Mouse (Mus musculus): ENCODE data around the gene Mknk2. TPM values are rescaled to one million over a fixed set of nuclear protein-coding genes. Genes with fewer than 3 reads are reported as not detected.

The Mknk2 gene
- total and polyA plus RNA-seq, 3 experiments, result 47.4 to 184 (median 87.1) TPM

DNA sequence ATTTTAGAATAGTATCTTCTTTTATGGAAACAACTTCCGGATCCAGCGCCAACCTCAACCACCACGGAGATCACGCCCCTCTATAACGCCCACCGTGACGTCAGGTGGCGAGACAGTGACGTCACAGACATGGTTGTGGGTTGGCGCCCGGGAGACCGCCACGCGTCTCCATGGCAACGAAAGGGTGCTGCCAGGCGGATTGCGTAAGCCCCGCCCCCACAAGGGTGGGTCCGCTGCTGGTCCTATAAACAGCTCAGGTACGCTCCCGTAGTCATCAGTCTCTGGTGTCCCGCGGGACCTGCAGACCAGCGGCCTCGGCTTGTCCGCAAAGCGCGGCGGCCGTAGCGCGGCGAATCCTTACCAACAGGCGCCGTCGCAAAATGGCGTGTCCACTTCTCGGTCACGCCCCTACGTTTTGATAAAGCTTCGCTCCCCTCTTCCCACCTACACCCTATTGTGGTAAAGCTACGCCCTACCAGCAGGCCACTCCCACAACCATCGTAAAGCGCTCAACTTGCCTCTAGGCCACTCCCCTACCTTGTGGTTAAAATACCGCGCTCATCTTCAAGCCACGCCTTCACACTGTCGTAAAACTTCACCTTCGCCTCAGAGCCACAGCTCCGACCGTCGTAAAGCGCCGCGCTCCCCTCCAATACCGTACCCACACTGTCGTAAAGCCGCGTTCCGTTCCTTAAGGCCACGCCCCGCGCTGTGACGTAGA is 55.8 kb downstream of the Mknk2 start:
- Histone ChIP-seq H3K4me1 (ENCODE audit: control insufficient read depth in 1 of 2, insufficient read depth in 2 of 2, low read length in 2 of 2) (peaks cover 0 to 18% of the 10 kb centered on the region in 2 experiments; a peak in 2 of 4 replicates), H3K9me3 (replicated peaks; ENCODE audit: insufficient read depth, low read length) (no peaks in the 10 kb centered on the region), H3K27ac (ENCODE audit: control insufficient read depth, low read depth, low read length) (peak overlapping the region; percentile 84), H3K9ac (ENCODE audit: control insufficient read depth, low read depth, low read length, poor library complexity, severe bottlenecking) (peak overlapping the region; percentile 68), H3K36me3 (ENCODE audit: control insufficient read depth in 1 of 2, insufficient read depth in 2 of 2, low read length in 2 of 2) (0 out of 4 replicates have a peak, but pooled peaks cover 0 to 2% of the 10 kb centered on the region in 2 experiments), H3K4me3 (ENCODE audit: control insufficient read depth in 1 of 2, insufficient read depth in 1 of 2, low read depth in 2 of 2, low read length in 2 of 2) (peak overlapping the region; percentile 70 to 83), H3K79me2 (ENCODE audit: control insufficient read depth, insufficient read depth, low read length, poor library complexity) (peaks cover 40% of the 10 kb centered on the region), H3K27me3 (ENCODE audit: control insufficient read depth in 1 of 2, insufficient read depth in 2 of 2, low read length in 2 of 2) (no peaks in the 10 kb centered on the region)
- peak; percentile 100 for DNase-seq (ENCODE audit: low read depth, low spot score)
- TF ChIP-seq ELF1 (IDR thresholded peaks at IDR 0.05; ENCODE audit: low read depth, low read length), result peak; percentile 88
- TF ChIP-seq NELFE (IDR thresholded peaks at IDR 0.05; ENCODE audit: low read depth, low read length), result peak; percentile 60
- no peak for TF ChIP-seq MAFK (IDR thresholded peaks at IDR 0.05; ENCODE audit: borderline replicate concordance, low read depth, low read length)
- no peak for TF ChIP-seq ZMIZ1 (IDR thresholded peaks at IDR 0.05; ENCODE audit: low read depth, low read length)
- TF ChIP-seq ZNF384 (IDR thresholded peaks at IDR 0.05; ENCODE audit: low read depth, low read length), result no peak
- TF ChIP-seq GATA1 (IDR thresholded peaks at IDR 0.05; ENCODE audit: low read depth, low read length), result 0 out of 2 replicates have a peak, but pooled peaks have one; percentile 3
- no peak for TF ChIP-seq TAL1 (IDR thresholded peaks at IDR 0.05; ENCODE audit: low read length)
- TF ChIP-seq MYC (IDR thresholded peaks at IDR 0.05; ENCODE audit: low read depth, low read length), result no peak; the same call in 1 of the 2 replicates
- no peak for TF ChIP-seq ZC3H11A (IDR thresholded peaks at IDR 0.05; ENCODE audit: low read depth, low read length)
- peak; percentile 58; the same call in 1 of the 2 replicates for TF ChIP-seq E2F4 (IDR thresholded peaks at IDR 0.05; ENCODE audit: borderline replicate concordance, low read depth, low read length)
- TF ChIP-seq TBP (IDR thresholded peaks at IDR 0.05; ENCODE audit: low read depth, low read length), result peak; percentile 82
- TF ChIP-seq KAT2A (conservative IDR thresholded peaks at IDR 0.05; ENCODE audit: low read depth, low read length), result peak; percentile 78
- no peak for TF ChIP-seq USF2 (IDR thresholded peaks at IDR 0.05; ENCODE audit: borderline replicate concordance in 1 of 2, insufficient read depth in 1 of 2, low read depth in 1 of 2, low read length in 2 of 2)
- no peak for TF ChIP-seq EP300 (IDR thresholded peaks at IDR 0.05; ENCODE audit: low read depth in 1 of 2, low read length in 2 of 2)
- TF ChIP-seq ZKSCAN1 (IDR thresholded peaks at IDR 0.05; ENCODE audit: low read depth, low read length), result no peak
- TF ChIP-seq MYB (IDR thresholded peaks at IDR 0.05; ENCODE audit: low read depth, low read length), result peak; percentile 44; the same call in 1 of the 2 replicates
- no peak for TF ChIP-seq CTCF (IDR thresholded peaks at IDR 0.05 in 2 of 3, conservative IDR thresholded peaks at IDR 0.05 in 1 of 3; ENCODE audit: control insufficient read depth in 1 of 3, insufficient read depth in 1 of 3, low read depth in 2 of 3, low read length in 3 of 3, poor library complexity in 1 of 3, severe bottlenecking in 1 of 3)
- peak; percentile 92 for TF ChIP-seq ETS1 (IDR thresholded peaks at IDR 0.05; ENCODE audit: low read depth, low read length)
- TF ChIP-seq GABPA (IDR thresholded peaks at IDR 0.05; ENCODE audit: low read depth, low read length), result peak; percentile 81; the same call in 1 of the 2 replicates
- TF ChIP-seq TCF12 (IDR thresholded peaks at IDR 0.05; ENCODE audit: low read depth, low read length), result peak; percentile 42; the same call in 1 of the 2 replicates
- TF ChIP-seq NRF1 (IDR thresholded peaks at IDR 0.05; ENCODE audit: insufficient read depth, low read depth, low read length, poor library complexity, severe bottlenecking), result no peak
- peak; percentile 46 for TF ChIP-seq USF1 (IDR thresholded peaks at IDR 0.05; ENCODE audit: low read depth, low read length)
- no peak for TF ChIP-seq RAD21 (IDR thresholded peaks at IDR 0.05; ENCODE audit: low read depth, low read length)
- peak in 1 of 2 experiments; percentile 74; a peak in 2 of 4 replicates for TF ChIP-seq POLR2A (IDR thresholded peaks at IDR 0.05; ENCODE audit: control insufficient read depth in 1 of 2, insufficient read depth in 1 of 2, low read depth in 1 of 2, low read length in 2 of 2, poor library complexity in 1 of 2)
- TF ChIP-seq CHD2 (IDR thresholded peaks at IDR 0.05; ENCODE audit: low read length), result no peak
- peak; percentile 59; the same call in 1 of the 2 replicates for TF ChIP-seq MAZ (IDR thresholded peaks at IDR 0.05; ENCODE audit: low read depth, low read length)
- peak; percentile 96 for TF ChIP-seq SIN3A (IDR thresholded peaks at IDR 0.05; ENCODE audit: low read length)
- TF ChIP-seq UBTF (IDR thresholded peaks at IDR 0.05; ENCODE audit: borderline replicate concordance, insufficient read depth, low read depth, low read length), result no peak
- TF ChIP-seq HCFC1 (IDR thresholded peaks at IDR 0.05; ENCODE audit: low read depth, low read length), result peak; percentile 89
- TF ChIP-seq SMC3 (IDR thresholded peaks at IDR 0.05; ENCODE audit: low read depth, low read length), result no peak
- peak; percentile 75 for TF ChIP-seq MXI1 (IDR thresholded peaks at IDR 0.05; ENCODE audit: low read depth, low read length)
- peak; percentile 52 for TF ChIP-seq MAX (IDR thresholded peaks at IDR 0.05; ENCODE audit: low read length)
- no peak; the same call in 1 of the 2 replicates for TF ChIP-seq BHLHE40 (IDR thresholded peaks at IDR 0.05; ENCODE audit: borderline replicate concordance, low read depth, low read length)

All from MEL (cell line).